Mouse (Mus musculus): Measurements from ENCODE around the gene Alcam. TPM values are rescaled to one million over a fixed set of nuclear protein-coding genes. Genes with fewer than 3 reads are reported as not detected.

The Alcam gene
- total RNA-seq (2021) = 10 to 100 TPM; 47.4 to 55.9 TPM
- long read RNA-seq, experiment 1, full-length matches to known transcripts = 4 of 7 reads
- long read RNA-seq, experiment 1, partial matches to known transcripts = 1 of 7 reads
- long read RNA-seq, experiment 1, other reads (novel, unspliced or antisense) = 2 of 7 reads
- long read RNA-seq, experiment 2, full-length matches to known transcripts = 5 of 14 reads
- long read RNA-seq, experiment 2, partial matches to known transcripts = 4 of 14 reads
- long read RNA-seq, experiment 2, other reads (novel, unspliced or antisense) = 5 of 14 reads

DNA sequence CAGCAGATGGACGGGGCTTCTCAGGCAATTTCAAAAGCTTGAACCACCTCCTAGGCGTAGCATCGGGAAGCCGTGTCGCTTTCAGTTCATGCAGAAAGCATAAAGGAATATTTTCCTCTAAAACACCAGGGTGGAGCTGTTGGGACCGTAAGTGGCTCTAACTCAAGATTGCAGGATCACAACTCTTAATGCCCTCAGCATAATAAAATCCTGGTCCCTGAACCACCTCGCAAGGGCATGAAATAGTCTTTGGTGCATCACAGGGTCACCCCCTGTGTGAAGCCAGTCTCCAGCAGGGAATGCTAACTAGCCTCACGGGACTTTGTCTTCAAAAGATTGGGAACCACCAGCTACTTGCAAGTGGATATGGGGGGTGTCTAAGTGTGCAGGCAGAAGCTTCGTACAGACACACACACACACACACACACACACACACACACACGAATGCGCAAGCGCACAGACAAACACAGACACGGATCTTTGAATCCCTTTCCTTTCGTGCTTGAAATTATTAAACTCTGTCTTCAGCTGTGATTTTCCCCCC lies at the start of gene Alcam:
TSS of gene Alcam (minus strand) at position 104 of the 544 bp plus-strand sequence.
- peak; percentile 13 to 20 for DNase-seq (ENCODE audit: low spot score in 2 of 2)

DNA sequence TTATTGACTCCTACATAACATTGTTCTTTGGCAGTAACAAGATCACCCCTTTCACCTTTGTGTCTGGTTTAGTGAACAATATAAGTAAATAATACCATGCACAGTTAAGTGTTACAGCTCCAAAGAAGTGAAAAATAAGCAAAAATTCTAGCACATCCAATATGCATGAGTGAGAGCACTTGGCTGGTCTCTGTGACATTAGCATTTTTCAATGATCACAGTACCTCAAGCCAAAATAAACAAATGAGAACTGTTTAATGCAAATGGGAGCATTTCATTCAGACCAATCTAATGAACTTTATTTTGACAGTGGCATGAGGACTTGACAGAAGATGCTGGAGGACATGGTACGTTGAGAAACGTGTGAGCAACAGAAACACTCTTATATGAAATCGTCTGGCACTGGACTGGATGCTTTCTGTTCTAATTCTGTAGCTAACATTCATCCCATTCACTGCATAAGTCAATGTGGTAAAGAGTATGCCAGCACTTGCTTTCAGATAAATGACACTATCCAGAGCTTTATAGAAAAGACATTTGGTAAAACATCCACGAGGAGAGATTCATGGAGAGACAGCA lies 45.0 kb upstream of the Alcam start:
- no peak for DNase-seq (ENCODE audit: low spot score in 2 of 2)

DNA sequence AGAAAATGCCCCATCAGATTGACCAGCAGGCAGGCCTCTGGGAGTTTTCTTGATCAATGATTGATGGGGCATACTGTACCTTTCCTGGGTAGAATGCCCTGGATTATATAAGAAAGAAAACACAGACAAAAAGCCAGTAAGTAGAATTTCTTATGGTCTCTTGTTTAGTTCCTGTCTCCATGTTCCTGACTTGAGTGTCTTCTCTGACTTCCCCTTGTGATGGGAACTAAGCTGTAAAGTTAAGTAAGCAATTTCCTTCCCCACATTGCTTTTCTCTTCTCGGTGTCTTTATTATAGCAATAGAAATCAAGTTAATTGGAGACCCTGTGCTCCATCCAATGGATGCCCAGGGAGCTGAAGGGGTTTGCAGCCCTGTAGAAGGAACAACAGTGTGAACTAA lies 36.7 kb upstream of the Alcam start:
- no peak for DNase-seq (ENCODE audit: low spot score in 2 of 2)

DNA sequence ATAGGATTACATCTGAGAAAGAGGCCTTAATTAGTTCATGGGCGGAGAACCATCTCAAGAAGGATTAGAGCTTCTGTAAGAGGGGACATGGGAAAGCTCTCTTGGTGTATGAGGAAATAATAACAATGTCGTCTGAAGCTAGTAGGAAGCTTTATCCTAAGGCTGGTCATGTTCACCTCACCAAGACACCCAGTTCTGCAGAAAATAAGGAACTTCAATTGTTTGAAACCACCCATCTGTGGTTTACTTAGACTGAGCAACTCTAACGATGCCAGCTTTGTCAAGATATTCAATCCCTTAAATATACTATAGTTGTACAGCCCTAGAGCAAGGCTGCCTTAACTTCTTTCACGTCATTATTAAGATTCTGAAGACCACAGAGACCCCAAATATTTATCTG lies 20.4 kb upstream of the Alcam start:
- DNase-seq (ENCODE audit: low spot score in 2 of 2) = no peak

DNA sequence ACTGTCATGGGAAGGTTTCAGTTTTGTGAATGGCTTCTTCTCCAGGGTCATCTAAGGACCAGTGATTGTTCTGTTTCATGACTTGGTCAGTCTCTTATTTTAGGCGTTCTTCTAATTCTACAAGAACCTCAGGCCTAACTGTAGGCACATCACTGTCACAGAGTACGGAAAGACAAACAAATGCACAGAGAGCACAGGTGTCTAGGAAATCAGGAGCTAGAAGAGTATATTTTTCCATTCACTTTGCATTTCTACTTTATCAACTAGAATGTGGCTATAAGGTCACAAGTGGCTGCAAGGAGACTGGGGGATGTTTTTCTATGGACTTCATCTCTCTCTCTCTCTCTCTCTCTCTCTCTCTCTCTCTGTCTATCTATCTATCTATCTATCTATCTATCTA lies 19.2 kb upstream of the Alcam start:
- no peak for DNase-seq (ENCODE audit: low spot score in 2 of 2)

DNA sequence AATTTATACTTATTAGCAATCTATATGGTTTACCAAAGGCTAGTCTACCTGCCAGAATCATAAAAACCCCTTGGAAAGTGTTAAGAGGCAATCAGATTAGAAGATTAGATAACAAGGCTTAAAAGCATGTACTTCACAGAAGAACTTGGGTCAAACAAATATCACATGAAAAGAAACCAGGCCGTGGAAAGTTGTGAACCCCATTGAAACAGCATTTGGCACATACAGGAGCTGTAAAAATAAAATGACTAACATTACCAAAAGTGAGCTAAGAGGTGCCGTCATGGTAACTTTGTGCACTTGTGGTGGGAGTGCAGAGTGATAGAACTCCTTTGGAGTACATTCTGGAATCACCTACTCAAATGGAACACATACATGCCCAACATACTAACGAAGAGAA lies 18.8 kb upstream of the Alcam start:
- DNase-seq (ENCODE audit: low spot score in 2 of 2) = no peak

DNA sequence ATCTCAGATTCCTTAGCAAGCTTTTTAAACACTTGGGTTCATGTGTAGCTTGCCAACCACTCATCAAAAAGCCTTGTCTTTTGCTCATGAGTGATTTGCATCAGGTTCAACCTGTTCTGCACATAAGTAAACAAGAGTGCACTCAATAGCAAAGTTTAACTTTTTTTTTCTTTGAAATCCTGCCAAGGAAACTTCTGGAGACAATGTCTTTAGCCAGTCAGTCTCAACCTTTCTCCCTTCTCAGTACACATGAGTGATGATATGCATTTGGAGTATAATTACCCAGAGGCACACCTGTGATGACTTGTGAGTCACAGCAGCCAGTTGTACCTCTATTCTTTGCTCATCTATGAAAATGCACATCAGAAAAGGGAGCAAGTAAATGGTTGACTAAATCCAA lies 18.2 kb upstream of the Alcam start:
- no peak for DNase-seq (ENCODE audit: low spot score in 2 of 2)

DNA sequence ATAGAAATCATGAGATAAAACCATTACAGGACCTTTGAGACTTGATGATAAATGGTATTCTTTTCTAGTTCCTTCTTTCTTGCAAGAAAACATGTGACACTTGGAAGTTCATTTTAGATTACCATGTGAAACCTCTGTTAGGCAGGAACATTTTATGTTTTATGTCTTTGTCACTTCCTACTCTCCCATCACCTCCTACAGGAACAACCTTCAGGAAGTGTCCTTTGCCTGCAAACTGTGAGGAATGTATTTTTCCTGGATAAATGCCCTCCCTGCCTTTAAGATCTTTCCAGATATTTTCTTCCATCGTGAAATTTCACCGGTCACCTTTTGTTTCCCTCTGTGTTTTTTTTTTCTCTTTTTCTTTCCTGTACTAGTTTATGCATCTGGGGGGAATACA lies 17.0 kb upstream of the Alcam start:
- DNase-seq (ENCODE audit: low spot score in 2 of 2) = no peak

DNA sequence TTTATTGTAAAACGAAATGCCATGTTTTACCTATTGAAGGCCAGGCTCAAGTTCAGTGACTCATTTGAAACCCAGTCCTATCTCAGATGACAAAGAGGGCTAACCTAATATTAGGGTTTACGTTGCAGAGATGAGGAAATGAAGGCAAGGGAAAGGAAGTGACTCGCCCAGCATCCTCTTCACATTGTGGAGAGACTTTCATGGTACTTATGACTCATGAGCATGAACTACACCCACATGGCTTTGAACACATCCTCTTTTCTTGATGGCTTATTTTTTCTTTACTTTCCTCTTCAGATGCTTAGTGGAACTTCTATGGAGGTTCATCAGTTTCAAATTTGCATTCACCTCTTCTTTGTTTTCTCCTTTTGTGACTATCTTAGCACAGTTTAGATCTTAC lies 16.4 kb upstream of the Alcam start:
- DNase-seq (ENCODE audit: low spot score in 2 of 2) = no peak

DNA sequence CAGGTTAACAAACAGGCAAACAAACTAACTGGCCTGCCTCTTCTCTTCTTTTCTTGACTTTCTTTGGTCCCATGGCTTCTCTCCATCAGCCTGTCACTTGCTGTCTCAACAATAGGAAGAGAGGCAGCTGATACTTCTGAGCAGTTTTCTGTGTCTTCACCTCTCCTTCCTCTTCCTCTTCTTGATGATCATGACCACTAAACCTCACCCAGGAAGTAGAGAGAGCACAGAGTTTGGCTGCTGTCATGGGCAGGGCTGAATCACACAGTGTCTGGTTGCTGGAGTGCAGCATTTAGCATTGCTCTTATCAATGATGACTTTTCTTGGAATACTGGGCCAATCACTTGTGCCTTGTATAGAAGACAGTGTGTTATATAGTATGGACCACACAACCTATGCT lies 14.6 kb upstream of the Alcam start:
- DNase-seq (ENCODE audit: low spot score in 2 of 2) = no peak

DNA sequence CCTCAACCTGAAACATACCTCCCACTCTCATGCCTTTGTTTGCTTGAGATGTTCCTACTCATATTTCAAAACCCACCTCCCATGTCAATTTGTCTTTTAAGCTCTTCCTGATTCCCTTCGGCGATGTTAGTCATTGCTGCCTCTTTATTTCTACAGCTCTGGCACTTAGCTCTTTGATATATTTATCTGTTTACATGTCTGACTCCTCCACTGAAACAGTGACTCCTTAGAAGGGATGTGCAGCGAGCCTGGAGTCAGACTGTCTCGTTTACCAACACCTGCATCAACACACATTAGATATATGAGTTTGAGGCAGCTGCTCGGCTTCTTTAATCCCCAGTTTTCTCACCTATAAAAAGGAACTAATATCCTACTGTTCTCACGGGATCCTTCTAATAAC lies 12.9 kb upstream of the Alcam start:
- no peak for DNase-seq (ENCODE audit: low spot score in 2 of 2)

DNA sequence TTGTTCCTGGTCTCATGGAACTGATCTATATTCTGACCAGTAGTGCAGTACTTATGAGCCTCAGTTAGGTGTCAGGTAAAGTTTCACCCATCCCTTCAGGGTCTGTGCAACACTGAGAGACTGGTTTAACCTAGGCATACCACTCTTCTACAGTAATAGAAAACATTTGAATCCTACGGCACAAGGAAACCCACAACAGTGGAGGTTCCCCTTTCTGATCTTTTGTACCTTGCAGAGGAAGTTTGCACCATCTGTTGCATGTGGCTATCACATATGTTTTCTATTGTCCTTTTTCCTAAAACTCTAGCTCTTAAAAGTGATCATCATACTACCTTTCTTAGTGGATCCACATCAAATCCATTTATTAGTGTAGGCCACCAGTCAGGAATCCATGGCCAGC lies 10.7 kb upstream of the Alcam start:
- DNase-seq (ENCODE audit: low spot score in 2 of 2) = no peak

DNA sequence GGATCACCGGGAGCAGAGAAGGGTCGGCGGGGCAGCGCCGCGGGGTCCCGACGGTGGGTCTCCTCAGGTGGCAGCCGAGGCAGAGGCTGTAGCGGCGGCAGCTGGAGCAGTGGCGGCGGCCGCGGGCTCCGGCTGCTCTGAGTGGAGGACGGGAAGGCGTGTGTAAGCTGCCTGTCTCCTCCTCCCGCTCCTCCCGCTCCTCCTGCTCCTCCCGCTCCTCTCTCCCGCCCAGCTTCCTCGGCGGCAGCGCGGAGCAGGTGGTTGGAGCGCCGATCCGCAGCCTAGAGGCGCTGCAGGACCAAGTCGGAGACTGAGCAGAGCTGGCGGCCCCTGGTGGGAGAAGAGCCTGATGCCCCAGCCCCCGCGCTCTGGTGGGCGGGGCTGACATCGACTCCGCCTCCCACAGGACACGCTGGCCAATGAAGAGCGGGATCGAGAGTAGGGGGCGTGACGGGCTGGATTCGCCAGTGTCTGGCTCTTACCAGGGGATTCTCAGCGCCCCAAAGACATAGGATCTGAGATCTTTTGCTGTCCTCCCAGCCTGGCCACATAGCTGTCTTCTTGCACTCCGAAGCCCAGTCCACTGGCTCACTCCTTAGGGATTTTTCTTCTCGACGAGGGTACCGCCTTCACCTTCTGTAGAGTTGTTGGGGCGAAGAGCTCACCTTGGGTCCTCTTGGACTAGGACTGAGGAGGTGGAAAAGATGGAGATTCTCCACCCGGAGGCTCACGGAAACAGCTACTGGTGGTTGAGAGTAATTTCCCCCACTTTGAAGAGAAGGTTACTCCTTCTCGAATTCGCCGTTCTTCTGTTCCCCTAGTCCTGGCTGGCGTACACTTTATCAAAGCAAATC lies 785 bp downstream of the Alcam start:
- peak; percentile 88 to 91 for DNase-seq (ENCODE audit: low spot score in 2 of 2)

DNA sequence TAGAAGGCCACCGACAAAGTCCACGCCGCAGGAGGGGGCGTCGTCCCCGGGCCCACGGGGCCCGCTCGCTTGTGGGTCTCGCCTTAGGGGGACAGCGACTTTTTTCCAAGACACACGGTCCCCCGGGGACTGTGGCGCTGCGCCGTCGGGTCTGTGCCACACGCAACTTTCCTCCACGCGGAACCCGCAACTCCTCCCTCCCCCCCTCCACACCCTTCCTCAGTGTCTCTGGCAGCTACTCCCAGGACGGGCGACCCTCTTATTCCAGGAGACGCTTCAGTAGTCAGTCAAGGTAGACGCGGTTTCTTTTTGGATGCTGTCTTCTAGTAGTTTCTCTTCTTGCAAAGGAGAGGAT lies 1.4 kb downstream of the Alcam start:
- peak in 1 of 2 experiments; percentile 18 for DNase-seq (ENCODE audit: low spot score in 2 of 2)

DNA sequence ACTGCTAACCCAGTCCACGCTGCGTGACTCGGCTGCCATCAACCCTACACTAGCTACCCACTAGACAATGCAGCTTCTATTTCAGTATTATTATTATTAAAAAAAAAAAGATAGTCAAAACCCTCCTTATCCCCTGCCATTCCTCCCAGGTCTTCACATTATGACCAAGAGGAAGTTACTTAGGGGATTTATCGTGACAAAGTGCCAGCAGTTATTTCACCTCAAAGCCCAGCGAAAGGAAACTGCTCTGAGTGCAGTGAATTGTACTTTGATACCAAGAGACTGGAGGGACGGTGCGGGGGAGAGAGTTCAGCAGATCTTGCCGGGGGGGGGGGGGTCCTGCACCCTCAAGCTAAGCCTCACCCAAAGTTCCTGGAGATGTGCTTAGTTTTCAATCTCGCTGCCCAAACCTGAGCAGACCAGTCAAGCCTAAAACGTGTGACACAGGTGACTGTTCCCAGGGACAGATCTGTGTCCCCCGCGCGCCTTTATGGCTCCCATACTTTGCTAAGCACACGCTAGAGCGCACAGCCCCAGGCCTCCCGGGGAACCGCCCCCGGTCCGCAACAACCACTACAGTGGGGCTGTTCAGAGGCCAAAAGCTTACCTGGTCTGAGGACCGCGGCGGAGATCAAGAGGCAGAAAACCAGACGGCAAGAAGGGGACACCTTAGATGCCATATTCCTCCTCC lies 1.9 kb downstream of the Alcam start:
- peak in 1 of 2 experiments; percentile 23 for DNase-seq (ENCODE audit: low spot score in 2 of 2)

DNA sequence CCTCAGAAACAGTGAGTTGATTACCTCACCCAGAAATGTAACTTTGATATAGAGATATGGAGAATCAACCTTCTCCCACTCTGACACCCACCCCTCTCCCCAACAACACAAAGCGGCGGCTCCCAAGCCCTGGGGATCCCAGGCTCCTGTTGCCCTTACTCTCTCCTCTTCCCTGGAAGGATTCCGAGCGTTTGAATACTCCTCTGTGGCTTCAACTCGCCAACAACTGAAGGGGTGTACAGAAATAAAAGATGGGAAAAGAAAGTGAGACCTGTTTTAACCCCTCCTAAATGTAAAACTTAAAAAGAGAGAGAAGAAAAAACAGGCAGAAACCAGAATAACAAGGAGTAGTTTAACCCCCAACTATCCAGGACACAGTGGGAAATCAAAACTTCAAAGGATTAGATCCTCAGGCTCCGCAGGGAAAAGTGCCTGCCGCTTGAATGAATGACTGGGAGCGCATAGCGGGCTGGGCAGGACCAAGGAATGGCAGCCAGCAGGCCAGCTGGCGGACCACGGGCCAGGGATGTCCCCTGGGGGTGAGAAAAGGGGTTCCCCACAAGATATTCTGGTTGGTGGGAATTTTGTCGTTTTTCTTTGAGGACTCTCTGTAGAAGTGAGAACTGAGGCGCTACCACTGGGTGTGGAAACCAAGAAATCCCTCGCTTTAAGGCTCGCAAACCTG lies 2.6 kb downstream of the Alcam start:
- DNase-seq (ENCODE audit: low spot score in 2 of 2) = peak in 1 of 2 experiments; percentile 22

DNA sequence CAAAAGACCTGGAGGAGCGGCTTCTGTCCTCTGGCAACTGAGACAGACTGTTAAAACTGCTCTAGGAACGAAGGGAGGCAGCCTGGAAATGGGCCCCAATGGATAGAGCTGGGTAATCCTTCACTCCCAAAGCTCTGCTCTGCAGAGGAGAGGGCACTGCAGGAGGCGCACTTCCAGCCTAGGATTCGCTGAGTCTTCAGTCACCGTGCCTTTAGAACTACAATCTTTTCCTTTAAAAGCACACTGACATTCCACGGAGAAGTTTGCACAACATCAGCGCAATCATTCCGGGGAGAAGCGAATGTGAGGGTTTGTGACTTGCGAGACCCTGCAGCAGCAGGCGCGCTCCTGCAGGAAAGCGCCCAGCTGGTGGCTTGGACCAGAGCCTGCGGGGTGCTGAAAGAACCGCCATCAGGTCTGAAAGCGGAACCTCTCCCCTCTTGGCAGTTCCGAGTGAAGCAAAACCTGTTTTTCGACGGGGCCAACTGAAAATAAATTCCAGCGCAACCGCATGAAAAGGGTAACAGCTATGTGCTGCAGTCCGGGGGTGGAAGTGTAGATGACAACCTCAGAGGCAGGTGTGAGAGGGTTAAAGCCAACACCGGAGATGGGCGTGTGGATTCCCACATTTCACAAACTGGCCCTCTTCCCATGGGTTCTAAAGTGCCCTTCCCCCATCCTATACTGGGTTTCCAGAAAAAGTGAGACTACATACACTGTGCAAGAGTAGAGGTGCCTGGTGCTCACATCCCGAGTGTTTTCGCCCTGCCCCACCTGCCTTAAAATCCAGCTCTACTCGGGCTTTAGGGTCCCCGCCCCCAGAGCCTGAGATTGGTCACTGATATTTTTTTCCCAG lies 3.4 kb downstream of the Alcam start:
- DNase-seq (ENCODE audit: low spot score in 2 of 2) = peak in 1 of 2 experiments; percentile 35

DNA sequence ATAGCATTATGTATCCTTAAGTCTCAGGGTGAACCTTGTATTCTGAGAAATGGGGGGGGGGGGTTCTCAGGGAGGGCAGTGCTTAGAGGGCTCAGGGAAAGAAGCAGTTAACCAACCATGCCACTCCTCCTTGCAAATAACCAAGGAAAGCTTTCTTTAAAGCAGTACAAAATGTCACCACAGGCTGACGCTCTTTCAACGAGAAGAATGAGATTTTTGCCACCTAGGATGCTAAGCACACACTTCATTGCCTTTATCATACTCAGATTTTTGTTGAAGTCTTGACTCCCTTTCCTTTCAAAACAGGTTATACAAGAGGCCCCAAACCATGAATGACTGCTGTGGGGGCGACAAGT lies 4.0 kb downstream of the Alcam start:
- DNase-seq (ENCODE audit: low spot score in 2 of 2) = no peak

DNA sequence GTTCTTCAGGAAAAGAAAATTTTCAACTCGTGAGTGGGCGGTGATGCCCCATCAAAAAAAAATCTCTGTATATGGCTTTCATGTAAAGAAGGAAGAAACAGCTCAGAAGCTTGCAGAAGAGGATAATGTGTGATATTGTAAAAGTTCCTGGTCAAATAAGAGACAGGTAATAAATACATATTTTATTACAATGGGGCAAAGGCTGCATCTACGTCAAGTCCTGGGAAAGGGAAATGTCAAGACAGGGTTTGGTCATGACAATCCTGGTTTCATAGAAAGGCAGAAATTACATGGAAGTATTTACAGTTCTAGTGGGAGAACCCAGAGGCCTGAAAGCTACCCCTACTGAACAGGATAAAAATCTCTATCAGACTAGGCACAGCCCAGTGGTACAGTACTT lies 7.9 kb downstream of the Alcam start:
- no peak for DNase-seq (ENCODE audit: low spot score in 2 of 2)

Measured in adrenal gland, adult 18-20 months (tissue).